Mouse (Mus musculus) heart, postnatal 0 days (tissue): Measurements from ENCODE around the gene Lclat1.

ENCODE experiments used
- CTCF ChIP-seq: IDR thresholded peaks from 2 replicates; pipeline ENCODE4 v1.5.1; 2016; ENCODE audit warnings: antibody characterized with exemption, control low read depth, low read depth
- EP300 ChIP-seq: IDR thresholded peaks from 2 replicates; pipeline ENCODE4 v1.6.1; 2016; ENCODE audit warnings: antibody characterized with exemption, low read depth

DNA sequence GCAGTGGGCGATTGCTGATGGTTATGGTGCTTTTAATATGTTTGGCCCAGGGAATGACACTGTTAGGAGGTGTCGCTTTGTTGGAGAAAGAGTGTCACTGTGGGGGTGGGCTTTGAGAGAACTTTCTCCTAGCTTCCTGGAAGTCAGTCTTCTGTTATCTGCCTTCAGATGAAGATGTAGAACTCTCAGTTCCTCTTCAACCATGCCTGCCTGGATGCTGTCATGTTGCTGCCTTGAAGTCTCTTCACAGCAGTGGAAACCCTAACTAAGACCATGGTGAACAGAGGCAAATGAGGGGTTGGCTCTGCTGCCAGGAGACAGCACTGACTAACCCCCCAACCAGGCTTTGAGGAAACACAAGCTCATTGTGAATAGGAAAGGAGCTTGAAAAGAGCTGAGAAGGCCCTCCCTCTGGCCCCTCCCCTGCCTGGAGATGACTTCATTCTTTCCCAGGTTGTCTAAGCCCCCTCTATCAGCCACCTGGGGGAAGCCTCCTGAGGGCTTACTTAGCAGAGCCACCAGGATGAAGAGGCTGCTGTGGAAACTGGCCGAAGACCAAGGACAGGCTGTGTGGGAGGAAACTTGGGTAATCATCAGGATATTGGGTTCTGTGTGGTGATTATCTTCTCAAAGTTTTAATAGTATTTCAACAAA, 142.8 kb downstream of the Lclat1 start:
- TF ChIP-seq CTCF (no peak), EP300 (no peak)
